Mouse (Mus musculus): ENCODE data around the gene Tuba3a. TPM values are rescaled to one million over a fixed set of nuclear protein-coding genes. Genes with fewer than 3 reads are reported as not detected.

Gene Tuba3a
- total RNA-seq, 1 experiment: 84.8 TPM

GRCm38 (mm10) chr6:125292256-125292655 lies 6.4 kb upstream of the Tuba3a start:
- no peaks in the 10 kb centered on the region for H3K36me3 ChIP-seq (ENCODE audit: control insufficient read depth, insufficient read depth, low read length, poor library complexity, severe bottlenecking)
- no peak for DNase-seq (ENCODE audit: low read depth, low spot score)
- no peaks in the 10 kb centered on the region for H3K9me3 ChIP-seq (ENCODE audit: control insufficient read depth, insufficient read depth, low read depth, low read length)
- H3K4me1 ChIP-seq (ENCODE audit: control insufficient read depth in 2 of 2, insufficient read depth in 2 of 2, low read length in 2 of 2, poor library complexity in 1 of 2): no peaks in the 10 kb centered on the region
- TF ChIP-seq MAFK (IDR thresholded peaks at IDR 0.05; ENCODE audit: insufficient read depth, low read depth, low read length) (no peak), ZC3H11A (IDR thresholded peaks at IDR 0.05; ENCODE audit: borderline replicate concordance, low read depth, low read length) (no peak), HCFC1 (IDR thresholded peaks at IDR 0.05; ENCODE audit: borderline replicate concordance, insufficient read depth, low read length) (no peak), CHD2 (IDR thresholded peaks at IDR 0.05; ENCODE audit: low read depth, low read length) (no peak), ZNF384 (IDR thresholded peaks at IDR 0.05; ENCODE audit: low read depth, low read length) (no peak)
- H3K4me3 ChIP-seq (ENCODE audit: insufficient read depth in 1 of 2, low read depth in 1 of 2, low read length in 2 of 2, poor library complexity in 1 of 2, severe bottlenecking in 1 of 2): no peak overlapping the region
- in situ Hi-C loops (cut with MboI; ENCODE audit: low sequenced_read_pairs in 2 of 2, unreplicated experiment in 2 of 2): no loop called here
- no peak overlapping the region for H3K27ac ChIP-seq (ENCODE audit: insufficient read depth, low read depth, low read length, poor library complexity, severe bottlenecking)
- no peak overlapping the region for H3K9ac ChIP-seq (ENCODE audit: insufficient read depth, low read depth, low read length, poor library complexity, severe bottlenecking)

- Histone ChIP-seq H3K36me3 (ENCODE audit: control insufficient read depth, insufficient read depth, low read length, poor library complexity, severe bottlenecking) (no peaks in the 10 kb centered on the region), H3K4me1 (ENCODE audit: control insufficient read depth in 2 of 2, insufficient read depth in 2 of 2, low read length in 2 of 2, poor library complexity in 1 of 2) (no peaks in the 10 kb centered on the region), H3K27ac (ENCODE audit: insufficient read depth, low read depth, low read length, poor library complexity, severe bottlenecking) (no peak overlapping the region), H3K9me3 (ENCODE audit: control insufficient read depth, insufficient read depth, low read depth, low read length) (no peaks in the 10 kb centered on the region), H3K9ac (ENCODE audit: insufficient read depth, low read depth, low read length, poor library complexity, severe bottlenecking) (no peak overlapping the region), H3K4me3 (ENCODE audit: insufficient read depth in 1 of 2, low read depth in 1 of 2, low read length in 2 of 2, poor library complexity in 1 of 2, severe bottlenecking in 1 of 2) (no peak overlapping the region)
- in situ Hi-C loops (cut with MboI; ENCODE audit: low sequenced_read_pairs in 2 of 2, unreplicated experiment in 2 of 2): no loop called here
- TF ChIP-seq CHD2 (IDR thresholded peaks at IDR 0.05; ENCODE audit: low read depth, low read length) (no peak), MAFK (IDR thresholded peaks at IDR 0.05; ENCODE audit: insufficient read depth, low read depth, low read length) (no peak), ZNF384 (IDR thresholded peaks at IDR 0.05; ENCODE audit: low read depth, low read length) (no peak), ZC3H11A (IDR thresholded peaks at IDR 0.05; ENCODE audit: borderline replicate concordance, low read depth, low read length) (no peak), HCFC1 (IDR thresholded peaks at IDR 0.05; ENCODE audit: borderline replicate concordance, insufficient read depth, low read length) (no peak)
- no peak for DNase-seq (ENCODE audit: low read depth, low spot score)
These were observed 5.5 kb upstream of the Tuba3a start for GRCm38 (mm10) chr6:125291329-125291728.

GRCm38 (mm10) chr6:125288730-125289129 lies 2.9 kb upstream of the Tuba3a start:
- Histone ChIP-seq H3K9ac (ENCODE audit: insufficient read depth, low read depth, low read length, poor library complexity, severe bottlenecking) (no peak overlapping the region), H3K4me3 (ENCODE audit: insufficient read depth in 1 of 2, low read depth in 1 of 2, low read length in 2 of 2, poor library complexity in 1 of 2, severe bottlenecking in 1 of 2) (no peak overlapping the region), H3K27ac (ENCODE audit: insufficient read depth, low read depth, low read length, poor library complexity, severe bottlenecking) (no peak overlapping the region), H3K4me1 (ENCODE audit: control insufficient read depth in 2 of 2, insufficient read depth in 2 of 2, low read length in 2 of 2, poor library complexity in 1 of 2) (no peaks in the 10 kb centered on the region), H3K36me3 (ENCODE audit: control insufficient read depth, insufficient read depth, low read length, poor library complexity, severe bottlenecking) (no peaks in the 10 kb centered on the region), H3K9me3 (ENCODE audit: control insufficient read depth, insufficient read depth, low read depth, low read length) (no peaks in the 10 kb centered on the region)
- DNase-seq (ENCODE audit: low read depth, low spot score): no peak
- TF ChIP-seq CHD2 (IDR thresholded peaks at IDR 0.05; ENCODE audit: low read depth, low read length) (no peak), HCFC1 (IDR thresholded peaks at IDR 0.05; ENCODE audit: borderline replicate concordance, insufficient read depth, low read length) (no peak), ZNF384 (IDR thresholded peaks at IDR 0.05; ENCODE audit: low read depth, low read length) (no peak), MAFK (IDR thresholded peaks at IDR 0.05; ENCODE audit: insufficient read depth, low read depth, low read length) (no peak), ZC3H11A (IDR thresholded peaks at IDR 0.05; ENCODE audit: borderline replicate concordance, low read depth, low read length) (no peak)
- in situ Hi-C loops (cut with MboI; ENCODE audit: low sequenced_read_pairs in 2 of 2, unreplicated experiment in 2 of 2): no loop called here

DNA sequence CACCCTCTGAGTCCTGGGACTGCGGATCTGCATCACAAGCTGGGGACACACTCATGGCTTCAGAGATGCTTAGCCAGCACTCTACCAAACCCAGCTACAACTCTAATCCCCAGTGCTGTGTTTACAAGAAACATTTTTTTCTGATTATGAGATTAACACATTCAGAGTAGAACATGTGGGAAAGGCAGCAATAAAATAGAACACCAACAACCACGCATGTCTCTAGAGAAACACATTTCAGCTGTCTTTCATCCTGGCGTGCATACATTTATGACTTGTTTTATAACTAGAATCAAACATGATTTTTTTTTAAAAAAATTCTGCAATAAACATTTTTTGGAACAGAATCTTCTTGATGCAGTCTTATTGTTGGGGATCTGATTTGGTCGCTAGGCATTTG lies 1.1 kb upstream of the Tuba3a start:
- TF ChIP-seq ZNF384 (IDR thresholded peaks at IDR 0.05; ENCODE audit: low read depth, low read length) (no peak), CHD2 (IDR thresholded peaks at IDR 0.05; ENCODE audit: low read depth, low read length) (no peak), MAFK (IDR thresholded peaks at IDR 0.05; ENCODE audit: insufficient read depth, low read depth, low read length) (no peak), HCFC1 (IDR thresholded peaks at IDR 0.05; ENCODE audit: borderline replicate concordance, insufficient read depth, low read length) (no peak), ZC3H11A (IDR thresholded peaks at IDR 0.05; ENCODE audit: borderline replicate concordance, low read depth, low read length) (no peak)
- in situ Hi-C loops (cut with MboI; ENCODE audit: low sequenced_read_pairs in 2 of 2, unreplicated experiment in 2 of 2): no loop called here
- Histone ChIP-seq H3K9me3 (ENCODE audit: control insufficient read depth, insufficient read depth, low read depth, low read length) (no peaks in the 10 kb centered on the region), H3K9ac (ENCODE audit: insufficient read depth, low read depth, low read length, poor library complexity, severe bottlenecking) (no peak overlapping the region), H3K36me3 (ENCODE audit: control insufficient read depth, insufficient read depth, low read length, poor library complexity, severe bottlenecking) (peaks cover 4% of the 10 kb centered on the region; the same call in 1 of the 2 replicates), H3K27ac (ENCODE audit: insufficient read depth, low read depth, low read length, poor library complexity, severe bottlenecking) (no peak overlapping the region), H3K4me1 (ENCODE audit: control insufficient read depth in 2 of 2, insufficient read depth in 2 of 2, low read length in 2 of 2, poor library complexity in 1 of 2) (no peaks in the 10 kb centered on the region), H3K4me3 (ENCODE audit: insufficient read depth in 1 of 2, low read depth in 1 of 2, low read length in 2 of 2, poor library complexity in 1 of 2, severe bottlenecking in 1 of 2) (no peak overlapping the region)
- DNase-seq (ENCODE audit: low read depth, low spot score): no peak

DNA sequence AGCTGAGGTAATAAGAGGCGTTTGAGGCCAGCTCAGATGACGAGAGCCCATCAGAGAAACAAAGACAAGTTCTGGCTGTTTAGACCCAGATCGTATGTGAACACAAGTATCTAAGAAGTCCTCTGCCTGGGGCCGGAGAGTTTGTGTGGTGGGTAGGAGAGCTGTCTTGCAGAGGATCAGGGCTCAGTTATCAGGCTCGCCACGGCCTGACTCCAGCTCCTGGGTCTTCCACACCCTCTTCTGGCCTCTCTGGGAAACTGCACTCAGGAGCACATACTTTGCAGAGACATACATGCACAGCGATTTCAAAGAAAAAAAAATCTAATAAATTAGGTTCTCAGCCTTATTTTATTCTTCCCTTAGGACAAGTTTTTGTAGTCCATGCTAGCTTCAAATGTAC lies 1.1 kb downstream of the Tuba3a start:
- DNase-seq (ENCODE audit: low read depth, low spot score): no peak
- Histone ChIP-seq H3K36me3 (ENCODE audit: control insufficient read depth, insufficient read depth, low read length, poor library complexity, severe bottlenecking) (peaks cover 6% of the 10 kb centered on the region; the same call in 1 of the 2 replicates), H3K4me3 (ENCODE audit: insufficient read depth in 1 of 2, low read depth in 1 of 2, low read length in 2 of 2, poor library complexity in 1 of 2, severe bottlenecking in 1 of 2) (no peak overlapping the region), H3K9me3 (ENCODE audit: control insufficient read depth, insufficient read depth, low read depth, low read length) (no peaks in the 10 kb centered on the region), H3K4me1 (ENCODE audit: control insufficient read depth in 2 of 2, insufficient read depth in 2 of 2, low read length in 2 of 2, poor library complexity in 1 of 2) (no peaks in the 10 kb centered on the region), H3K9ac (ENCODE audit: insufficient read depth, low read depth, low read length, poor library complexity, severe bottlenecking) (no peak overlapping the region), H3K27ac (ENCODE audit: insufficient read depth, low read depth, low read length, poor library complexity, severe bottlenecking) (no peak overlapping the region)
- in situ Hi-C loops (cut with MboI; ENCODE audit: low sequenced_read_pairs in 2 of 2, unreplicated experiment in 2 of 2): no loop called here
- no peak for TF ChIP-seq CHD2 (IDR thresholded peaks at IDR 0.05; ENCODE audit: low read depth, low read length)
- TF ChIP-seq MAFK (IDR thresholded peaks at IDR 0.05; ENCODE audit: insufficient read depth, low read depth, low read length): no peak
- peak; percentile 18; the same call in 1 of the 2 replicates for TF ChIP-seq ZC3H11A (IDR thresholded peaks at IDR 0.05; ENCODE audit: borderline replicate concordance, low read depth, low read length)

All from ES-E14 (cell line).